Mouse (Mus musculus): Measurements from ENCODE around the gene Golga2. TPM values are rescaled to one million over a fixed set of nuclear protein-coding genes. Genes with fewer than 3 reads are reported as not detected.
A peak's percentile ranks its signal among the peaks of the same experiment; 100 is the strongest.

Gene Golga2
- total and polyA plus RNA-seq, 2 experiments from 2014 or later: 23.4 to 46.7 TPM

- TF ChIP-seq CTCF (IDR thresholded peaks at IDR 0.05; ENCODE audit: low read depth) (peak; percentile 74), EP300 (IDR thresholded peaks at IDR 0.05; ENCODE audit: low read depth) (no peak)
- H3K36me3 ChIP-seq (replicated peaks; ENCODE audit: control insufficient read depth, insufficient read depth, low read length): peaks cover 53% of the 10 kb centered on the region
- DNase-seq (ENCODE audit: low spot score) (no peak), ATAC-seq (ENCODE audit: insufficient read depth, low read depth) (no peak)
- no peak overlapping the region for H3K27ac ChIP-seq (ENCODE audit: low read depth)
- no peaks in the 10 kb centered on the region for H3K9me3 ChIP-seq (replicated peaks; ENCODE audit: control insufficient read depth, low read length)
- no peak overlapping the region for H3K4me2 ChIP-seq (ENCODE audit: low read depth, low read length)
- H3K9ac ChIP-seq (replicated peaks; ENCODE audit: low read depth, low read length): no peak overlapping the region
- H3K27me3 ChIP-seq (ENCODE audit: control insufficient read depth, insufficient read depth, low read length): peaks cover 19% of the 10 kb centered on the region
- 55% methylated on average over 8 of the region's 8 CpGs for WGBS
- peaks cover 5% of the 10 kb centered on the region; the same call in 1 of the 2 replicates for H3K4me1 ChIP-seq (ENCODE audit: control insufficient read depth, insufficient read depth)
- H3K4me3 ChIP-seq (ENCODE audit: low read depth, low read length): no peak overlapping the region
Observed at GRCm38 (mm10) chr2:32307941-32308760, 21.0 kb downstream of the Golga2 start.

- no peak for DNase-seq (ENCODE audit: low spot score)
- no peaks in the 10 kb centered on the region for H3K9me3 ChIP-seq (replicated peaks; ENCODE audit: control insufficient read depth, low read length)
Observed at GRCm38 (mm10) chr2:32308870-32309568, 21.8 kb downstream of the Golga2 start.

GRCm38 (mm10) chr2:32310096-32310845 lies 23.1 kb downstream of the Golga2 start:
- DNase-seq (ENCODE audit: low spot score) (no peak), ATAC-seq (ENCODE audit: insufficient read depth, low read depth) (no peak)
- peaks cover 32% of the 10 kb centered on the region for H3K36me3 ChIP-seq (replicated peaks; ENCODE audit: control insufficient read depth, insufficient read depth, low read length)
- 83% methylated on average over 18 of the region's 18 CpGs for WGBS
- H3K4me3 ChIP-seq (ENCODE audit: low read depth, low read length): no peak overlapping the region
- peaks cover 19% of the 10 kb centered on the region for H3K27me3 ChIP-seq (ENCODE audit: control insufficient read depth, insufficient read depth, low read length)
- peaks cover 5% of the 10 kb centered on the region; the same call in 1 of the 2 replicates for H3K4me1 ChIP-seq (ENCODE audit: control insufficient read depth, insufficient read depth)
- H3K4me2 ChIP-seq (ENCODE audit: low read depth, low read length): no peak overlapping the region
- no peak overlapping the region for H3K9ac ChIP-seq (replicated peaks; ENCODE audit: low read depth, low read length)
- H3K27ac ChIP-seq (ENCODE audit: low read depth): no peak overlapping the region
- H3K9me3 ChIP-seq (replicated peaks; ENCODE audit: control insufficient read depth, low read length): no peaks in the 10 kb centered on the region
- TF ChIP-seq EP300 (IDR thresholded peaks at IDR 0.05; ENCODE audit: low read depth) (no peak), CTCF (IDR thresholded peaks at IDR 0.05; ENCODE audit: low read depth) (no peak)

More at GRCm38 (mm10) chr2:32308870-32309568, 21.8 kb downstream of the Golga2 start:
- no peak overlapping the region for H3K27ac ChIP-seq (ENCODE audit: low read depth)
- H3K4me1 ChIP-seq (ENCODE audit: control insufficient read depth, insufficient read depth): peaks cover 5% of the 10 kb centered on the region; the same call in 1 of the 2 replicates
- TF ChIP-seq CTCF (IDR thresholded peaks at IDR 0.05; ENCODE audit: low read depth) (no peak), EP300 (IDR thresholded peaks at IDR 0.05; ENCODE audit: low read depth) (no peak)
- H3K4me3 ChIP-seq (ENCODE audit: low read depth, low read length): no peak overlapping the region
- no peak overlapping the region for H3K4me2 ChIP-seq (ENCODE audit: low read depth, low read length)
- no peak overlapping the region for H3K9ac ChIP-seq (replicated peaks; ENCODE audit: low read depth, low read length)
- peaks cover 19% of the 10 kb centered on the region for H3K27me3 ChIP-seq (ENCODE audit: control insufficient read depth, insufficient read depth, low read length)
- WGBS: 89% methylated on average over 16 of the region's 16 CpGs
- no peak for ATAC-seq (ENCODE audit: insufficient read depth, low read depth)
- peaks cover 44% of the 10 kb centered on the region for H3K36me3 ChIP-seq (replicated peaks; ENCODE audit: control insufficient read depth, insufficient read depth, low read length)

GRCm38 (mm10) chr2:32311443-32312317 lies 24.5 kb downstream of the Golga2 start:
- Histone ChIP-seq H3K36me3 (replicated peaks; ENCODE audit: control insufficient read depth, insufficient read depth, low read length) (peaks cover 17% of the 10 kb centered on the region), H3K9me3 (replicated peaks; ENCODE audit: control insufficient read depth, low read length) (no peaks in the 10 kb centered on the region), H3K9ac (replicated peaks; ENCODE audit: low read depth, low read length) (peak overlapping the region; percentile 48), H3K4me1 (ENCODE audit: control insufficient read depth, insufficient read depth) (peaks cover 13% of the 10 kb centered on the region), H3K4me3 (ENCODE audit: low read depth, low read length) (peak overlapping the region; percentile 60), H3K27me3 (ENCODE audit: control insufficient read depth, insufficient read depth, low read length) (peaks cover 21% of the 10 kb centered on the region), H3K27ac (ENCODE audit: low read depth) (no peak overlapping the region), H3K4me2 (ENCODE audit: low read depth, low read length) (peak overlapping the region; percentile 97)
- no peak for TF ChIP-seq EP300 (IDR thresholded peaks at IDR 0.05; ENCODE audit: low read depth)
- TF ChIP-seq CTCF (IDR thresholded peaks at IDR 0.05; ENCODE audit: low read depth): no peak
- ATAC-seq (ENCODE audit: insufficient read depth, low read depth) (no peak), DNase-seq (ENCODE audit: low spot score) (no peak)
- 11% methylated on average over 37 of the region's 42 CpGs for whole genome bisulfite sequencing

Measured in heart, postnatal 0 days (tissue).